Mouse (Mus musculus): Measurements from ENCODE around the gene Pidd1. TPM values are rescaled to one million over a fixed set of nuclear protein-coding genes. Genes with fewer than 3 reads are reported as not detected.

The Pidd1 gene
- total and polyA plus RNA-seq, 3 experiments = 0.37 to 2.0 (median 0.70) TPM

DNA sequence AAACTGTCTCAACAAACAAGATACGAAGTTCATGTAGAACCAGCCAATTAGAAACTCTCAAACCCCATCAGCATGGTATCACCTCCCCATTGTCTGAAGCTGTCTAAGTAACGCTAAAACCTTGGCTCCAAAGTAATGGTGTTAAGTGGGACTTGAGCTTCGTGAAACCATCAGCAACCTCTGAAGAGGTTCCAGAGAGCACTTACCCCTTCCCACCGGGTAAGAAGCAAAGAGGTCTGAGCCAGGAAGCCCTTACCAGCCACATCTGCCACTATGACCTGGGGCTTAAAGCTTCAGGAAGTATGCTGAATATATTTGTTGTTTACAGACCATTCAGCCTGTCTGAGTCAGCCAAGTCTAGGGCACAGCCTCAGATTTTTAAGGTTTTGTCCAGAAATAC lies 38.4 kb downstream of the Pidd1 start:
- no peak overlapping the region for H3K27ac ChIP-seq
- DNase-seq = no peak
- H3K27me3 ChIP-seq (ENCODE audit: control insufficient read depth, insufficient read depth, low read length) = no peaks in the 10 kb centered on the region
- peaks cover 3% of the 10 kb centered on the region for H3K4me1 ChIP-seq (ENCODE audit: control insufficient read depth, insufficient read depth, low read length)
- no peak for TF ChIP-seq EP300 (IDR thresholded peaks at IDR 0.05; ENCODE audit: insufficient read depth, low read depth, low read length)
- TF ChIP-seq POLR2A (IDR thresholded peaks at IDR 0.05; ENCODE audit: insufficient read depth, low read depth, low read length) = no peak
- TF ChIP-seq CTCF (IDR thresholded peaks at IDR 0.05) = no peak
- no peaks in the 10 kb centered on the region for H3K36me3 ChIP-seq (ENCODE audit: control insufficient read depth, insufficient read depth, low read length)
- no peak overlapping the region for H3K9ac ChIP-seq (ENCODE audit: low read depth, low read length)
- intact Hi-C loops (cut with DNase I) = no loop called here
- no peak overlapping the region for H3K4me3 ChIP-seq
- 69% methylated on average over 4 of the region's 4 CpGs for WGBS
- no peaks in the 10 kb centered on the region for H3K79me2 ChIP-seq (replicated peaks; ENCODE audit: control insufficient read depth, insufficient read depth, low read length)

DNA sequence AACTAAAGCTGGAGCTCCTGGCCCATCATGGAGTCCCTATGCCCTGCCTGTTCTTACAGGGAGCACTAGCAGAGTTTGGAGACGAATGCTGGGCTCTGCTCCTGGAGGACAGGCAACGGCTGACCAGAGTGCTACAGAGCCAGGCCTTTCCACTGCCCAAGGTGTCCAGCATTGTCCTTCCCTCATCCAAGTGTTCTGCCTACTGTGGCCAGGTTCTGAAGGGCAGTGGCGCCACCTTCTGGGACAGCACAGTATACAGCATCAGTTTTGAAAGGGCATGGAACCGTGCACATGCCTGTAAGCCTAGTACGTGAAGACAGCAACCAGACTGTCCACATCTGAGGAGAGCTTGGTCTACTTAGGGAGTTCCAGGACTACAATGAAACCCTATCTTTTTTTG lies 40.5 kb downstream of the Pidd1 start:
- H3K79me2 ChIP-seq (replicated peaks; ENCODE audit: control insufficient read depth, insufficient read depth, low read length) = no peaks in the 10 kb centered on the region

DNA sequence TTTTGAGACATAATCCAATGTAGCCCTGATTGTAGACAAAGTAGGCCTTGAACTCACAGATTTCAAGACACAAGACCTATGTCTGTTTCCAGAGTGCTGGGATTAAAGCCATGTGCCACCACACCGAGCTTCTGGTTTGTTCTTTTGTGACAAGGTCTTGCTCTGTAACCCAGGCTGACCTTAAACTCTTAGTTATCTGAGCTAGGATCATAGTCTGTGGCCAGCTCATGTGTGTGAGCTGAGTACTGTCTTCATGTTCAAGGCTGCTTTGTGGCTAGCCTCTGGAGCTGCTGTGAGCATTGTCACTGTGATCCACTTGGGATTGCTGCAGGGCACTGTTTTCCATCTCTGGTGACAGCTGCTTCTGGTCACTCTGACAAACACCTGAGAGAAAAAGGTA lies 48.5 kb downstream of the Pidd1 start:
- Histone ChIP-seq H3K36me3 (ENCODE audit: control insufficient read depth, insufficient read depth, low read length) (no peaks in the 10 kb centered on the region), H3K79me2 (replicated peaks; ENCODE audit: control insufficient read depth, insufficient read depth, low read length) (peaks cover 2% of the 10 kb centered on the region), H3K27me3 (ENCODE audit: control insufficient read depth, insufficient read depth, low read length) (no peaks in the 10 kb centered on the region), H3K4me1 (ENCODE audit: control insufficient read depth, insufficient read depth, low read length) (peaks cover 9% of the 10 kb centered on the region), H3K4me3 (no peak overlapping the region), H3K27ac (no peak overlapping the region), H3K9ac (ENCODE audit: low read depth, low read length) (no peak overlapping the region)
- WGBS = 78% methylated on average over 1 of the region's 1 CpGs
- TF ChIP-seq CTCF (IDR thresholded peaks at IDR 0.05) (no peak), POLR2A (IDR thresholded peaks at IDR 0.05; ENCODE audit: insufficient read depth, low read depth, low read length) (no peak), EP300 (IDR thresholded peaks at IDR 0.05; ENCODE audit: insufficient read depth, low read depth, low read length) (no peak)
- intact Hi-C loops (cut with DNase I) = no loop called here
- DNase-seq = no peak

More for the DNA sequence above, 40.5 kb downstream of the Pidd1 start:
- no peak overlapping the region for H3K4me3 ChIP-seq
- H3K27ac ChIP-seq = no peak overlapping the region
- intact Hi-C loops (cut with DNase I) = no loop called here
- TF ChIP-seq EP300 (IDR thresholded peaks at IDR 0.05; ENCODE audit: insufficient read depth, low read depth, low read length) (0 out of 2 replicates have a peak, but pooled peaks have one; percentile 63), POLR2A (IDR thresholded peaks at IDR 0.05; ENCODE audit: insufficient read depth, low read depth, low read length) (no peak), CTCF (IDR thresholded peaks at IDR 0.05) (peak; percentile 77)
- 32% methylated on average over 5 of the region's 5 CpGs for WGBS
- no peak overlapping the region for H3K9ac ChIP-seq (ENCODE audit: low read depth, low read length)
- DNase-seq = peak; percentile 53 to 64
- no peaks in the 10 kb centered on the region for H3K27me3 ChIP-seq (ENCODE audit: control insufficient read depth, insufficient read depth, low read length)
- no peaks in the 10 kb centered on the region for H3K36me3 ChIP-seq (ENCODE audit: control insufficient read depth, insufficient read depth, low read length)
- H3K4me1 ChIP-seq (ENCODE audit: control insufficient read depth, insufficient read depth, low read length) = no peaks in the 10 kb centered on the region

DNA sequence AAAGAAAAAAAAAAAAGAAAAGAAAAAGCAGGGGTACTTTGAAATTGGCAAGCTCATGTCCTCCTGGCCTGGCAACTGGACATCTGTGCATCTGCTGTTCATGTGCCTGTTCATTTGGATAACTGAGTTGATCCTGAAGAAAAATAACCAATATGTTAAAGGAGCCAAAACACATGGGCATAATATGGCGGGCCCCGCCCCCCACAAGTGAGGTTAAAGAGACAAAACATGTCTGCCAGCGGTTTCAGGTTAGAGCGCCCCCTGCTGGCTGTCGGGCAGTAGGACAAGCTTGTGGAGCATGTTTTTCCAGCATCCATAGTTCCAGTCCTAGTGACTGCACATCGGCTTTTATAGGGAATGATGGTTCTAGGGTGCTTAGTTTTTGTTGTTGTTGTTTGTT lies 49.1 kb downstream of the Pidd1 start:
- Histone ChIP-seq H3K4me1 (ENCODE audit: control insufficient read depth, insufficient read depth, low read length) (peaks cover 9% of the 10 kb centered on the region), H3K79me2 (replicated peaks; ENCODE audit: control insufficient read depth, insufficient read depth, low read length) (peaks cover 2% of the 10 kb centered on the region), H3K27me3 (ENCODE audit: control insufficient read depth, insufficient read depth, low read length) (no peaks in the 10 kb centered on the region), H3K4me3 (no peak overlapping the region), H3K27ac (no peak overlapping the region), H3K9ac (ENCODE audit: low read depth, low read length) (no peak overlapping the region), H3K36me3 (ENCODE audit: control insufficient read depth, insufficient read depth, low read length) (no peaks in the 10 kb centered on the region)
- peak; percentile 49 to 67 for DNase-seq
- TF ChIP-seq POLR2A (IDR thresholded peaks at IDR 0.05; ENCODE audit: insufficient read depth, low read depth, low read length) (no peak), EP300 (IDR thresholded peaks at IDR 0.05; ENCODE audit: insufficient read depth, low read depth, low read length) (no peak), CTCF (IDR thresholded peaks at IDR 0.05) (peak; percentile 88)
- 29% methylated on average over 6 of the region's 6 CpGs for WGBS
- intact Hi-C loops (cut with DNase I) = loop anchor here (5.0 kb wide), 1 partner anchor 133 kb away; no protein-coding TSS in a partner anchor

DNA sequence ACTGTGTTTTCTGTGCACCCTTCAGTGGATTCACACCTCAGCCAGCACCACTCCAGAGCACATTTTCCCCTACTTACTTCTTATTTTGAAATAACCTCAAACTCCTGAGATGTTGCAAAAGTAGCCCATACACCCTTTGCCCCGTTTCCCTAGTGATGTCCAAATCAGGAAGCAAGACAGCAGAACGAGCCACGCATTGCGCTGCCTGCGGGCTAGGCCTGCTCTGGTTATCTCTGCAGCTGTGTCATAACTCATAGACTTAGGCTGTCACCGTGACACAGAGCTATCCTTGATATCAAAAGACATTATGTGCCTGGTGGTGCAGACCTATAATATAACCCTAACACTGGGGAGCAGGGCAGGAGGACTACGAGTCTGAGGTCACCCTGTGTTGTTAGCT lies 49.7 kb downstream of the Pidd1 start:
- Histone ChIP-seq H3K27me3 (ENCODE audit: control insufficient read depth, insufficient read depth, low read length) (no peaks in the 10 kb centered on the region), H3K36me3 (ENCODE audit: control insufficient read depth, insufficient read depth, low read length) (no peaks in the 10 kb centered on the region), H3K4me3 (no peak overlapping the region), H3K4me1 (ENCODE audit: control insufficient read depth, insufficient read depth, low read length) (peaks cover 9% of the 10 kb centered on the region), H3K27ac (no peak overlapping the region), H3K79me2 (replicated peaks; ENCODE audit: control insufficient read depth, insufficient read depth, low read length) (peaks cover 2% of the 10 kb centered on the region), H3K9ac (ENCODE audit: low read depth, low read length) (no peak overlapping the region)
- TF ChIP-seq POLR2A (IDR thresholded peaks at IDR 0.05; ENCODE audit: insufficient read depth, low read depth, low read length) = no peak
- no peak for TF ChIP-seq EP300 (IDR thresholded peaks at IDR 0.05; ENCODE audit: insufficient read depth, low read depth, low read length)
- TF ChIP-seq CTCF (IDR thresholded peaks at IDR 0.05) = no peak
- 70% methylated on average over 7 of the region's 7 CpGs for WGBS
- intact Hi-C loops (cut with DNase I) = loop anchor here (5.0 kb wide), 1 partner anchor 133 kb away; no protein-coding TSS in a partner anchor
- DNase-seq = no peak

DNA sequence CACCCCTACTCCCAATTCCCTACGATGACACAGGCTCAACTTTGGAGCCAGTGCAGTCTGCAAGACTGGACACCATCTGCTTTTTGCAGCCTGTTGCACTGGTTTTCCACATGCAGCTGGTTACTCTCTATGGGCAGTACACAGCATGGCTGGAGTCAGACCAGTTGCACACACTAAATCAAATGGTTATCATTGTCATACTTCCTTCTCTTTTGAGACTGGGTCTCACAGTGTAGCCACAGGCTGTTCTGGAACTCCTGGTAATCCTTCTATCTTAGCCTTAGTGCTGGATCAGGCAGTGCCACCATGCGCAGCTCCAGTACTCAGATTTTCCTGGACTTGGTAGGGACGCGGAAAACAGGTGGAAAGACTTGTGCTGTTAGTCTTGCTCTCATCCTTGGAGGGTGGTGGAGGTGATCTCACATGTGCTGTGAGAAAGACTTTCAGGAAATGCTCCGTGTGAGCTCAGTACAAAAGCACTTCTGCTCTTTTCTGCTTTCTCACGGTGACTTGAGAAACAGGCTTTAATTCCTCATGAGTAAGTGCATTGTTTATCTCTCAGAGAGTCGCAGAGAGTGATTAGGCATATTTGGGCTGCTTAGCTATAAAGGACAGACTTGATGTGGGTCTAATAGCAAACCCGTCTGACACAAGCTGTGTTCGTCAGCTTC lies 51.1 kb downstream of the Pidd1 start:
- H3K36me3 ChIP-seq (ENCODE audit: control insufficient read depth, insufficient read depth, low read length) = no peaks in the 10 kb centered on the region
- H3K9ac ChIP-seq (ENCODE audit: low read depth, low read length) = peak overlapping the region; percentile 58
- no peak for TF ChIP-seq POLR2A (IDR thresholded peaks at IDR 0.05; ENCODE audit: insufficient read depth, low read depth, low read length)
- no peak for TF ChIP-seq EP300 (IDR thresholded peaks at IDR 0.05; ENCODE audit: insufficient read depth, low read depth, low read length)
- TF ChIP-seq CTCF (IDR thresholded peaks at IDR 0.05) = no peak
- intact Hi-C loops (cut with DNase I) = loop anchor here (5.0 kb wide), 1 partner anchor 135 kb away; no protein-coding TSS in a partner anchor
- peak overlapping the region; percentile 81 for H3K27ac ChIP-seq
- peak overlapping the region; percentile 86 for H3K4me3 ChIP-seq
- H3K4me1 ChIP-seq (ENCODE audit: control insufficient read depth, insufficient read depth, low read length) = peaks cover 9% of the 10 kb centered on the region
- H3K27me3 ChIP-seq (ENCODE audit: control insufficient read depth, insufficient read depth, low read length) = no peaks in the 10 kb centered on the region
- peaks cover 2% of the 10 kb centered on the region for H3K79me2 ChIP-seq (replicated peaks; ENCODE audit: control insufficient read depth, insufficient read depth, low read length)
- no peak for DNase-seq
- 19% methylated on average over 9 of the region's 9 CpGs for WGBS

All from heart, adult 2 months (tissue).